Mouse (Mus musculus) cerebellum, adult (tissue): ENCODE results near the gene Plod3.

Experiments used
- ATAC-seq: cut with Nextera tagmentation; 2 replicates; pipeline ENCODE4 v1.9.2; 2017; ENCODE audit warnings: mild to moderate bottlenecking, moderate library complexity, mixed read lengths; ENCODE audit not compliant: insufficient number of reproducible peaks, low FRiP score, low TSS enrichment

Gene Plod3

DNA sequence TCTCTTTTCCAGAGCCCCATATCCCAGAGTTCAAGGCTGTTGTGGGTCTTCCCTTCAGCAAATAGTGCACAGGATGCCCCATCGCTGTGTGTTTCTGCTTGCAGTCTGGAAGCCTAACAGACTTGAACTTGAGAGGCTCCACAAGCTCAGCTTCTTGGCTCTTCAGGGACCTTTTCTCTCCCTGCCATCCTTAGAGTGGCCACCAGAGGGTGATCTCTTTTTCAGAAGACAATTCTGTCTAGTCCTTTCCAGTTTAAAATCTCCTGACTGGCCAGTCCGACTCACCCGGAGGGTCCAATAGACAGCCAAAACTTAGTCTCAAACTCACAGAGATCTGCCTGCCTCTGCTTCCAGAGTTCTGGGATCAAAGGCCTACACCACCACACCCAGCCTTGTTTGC, 23.2 kb downstream of the Plod3 start:
- no peak for ATAC-seq

GRCm38 (mm10) chr5:137012401-137012950, 25.7 kb downstream of the Plod3 start:
- no peak for ATAC-seq

DNA sequence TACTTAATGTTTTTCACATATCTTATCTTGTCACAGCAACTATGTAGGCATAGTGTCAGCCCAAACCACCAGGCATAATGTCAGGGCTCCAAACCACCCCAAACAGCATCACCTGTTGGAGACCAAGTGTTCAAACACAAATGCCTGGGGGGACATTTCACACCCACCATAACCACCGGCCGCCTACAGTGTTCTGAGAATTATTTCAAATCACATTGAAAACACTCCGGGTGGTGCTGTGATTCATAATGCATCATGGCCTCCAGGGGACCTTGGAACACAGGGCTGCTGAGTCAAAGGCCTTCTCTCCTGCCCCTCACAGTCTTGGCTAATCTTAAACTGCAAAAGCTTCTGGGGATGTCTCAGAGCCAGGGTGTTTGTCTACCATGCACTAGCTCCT, 29.1 kb downstream of the Plod3 start:
- ATAC-seq, result no peak

DNA sequence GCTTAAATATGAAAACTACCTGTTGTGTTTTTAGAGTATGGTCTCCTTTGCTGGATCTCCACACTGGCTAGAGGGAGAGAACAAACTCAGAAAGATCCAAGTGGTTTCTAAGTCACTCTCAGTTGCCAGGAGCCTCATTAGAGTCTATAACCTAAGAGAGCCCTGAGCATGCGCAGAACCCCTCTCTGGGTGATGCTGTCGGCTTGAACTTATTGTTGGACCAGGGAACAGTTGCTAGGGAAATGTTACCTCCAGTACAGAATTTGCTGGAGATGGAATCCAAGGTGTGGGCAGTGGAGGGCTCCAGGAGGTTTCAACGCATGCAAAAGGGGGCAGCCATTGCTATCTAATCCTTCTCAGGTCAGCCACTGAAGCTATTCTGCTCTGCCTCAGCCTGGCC, 37.5 kb downstream of the Plod3 start:
- no peak for ATAC-seq

DNA sequence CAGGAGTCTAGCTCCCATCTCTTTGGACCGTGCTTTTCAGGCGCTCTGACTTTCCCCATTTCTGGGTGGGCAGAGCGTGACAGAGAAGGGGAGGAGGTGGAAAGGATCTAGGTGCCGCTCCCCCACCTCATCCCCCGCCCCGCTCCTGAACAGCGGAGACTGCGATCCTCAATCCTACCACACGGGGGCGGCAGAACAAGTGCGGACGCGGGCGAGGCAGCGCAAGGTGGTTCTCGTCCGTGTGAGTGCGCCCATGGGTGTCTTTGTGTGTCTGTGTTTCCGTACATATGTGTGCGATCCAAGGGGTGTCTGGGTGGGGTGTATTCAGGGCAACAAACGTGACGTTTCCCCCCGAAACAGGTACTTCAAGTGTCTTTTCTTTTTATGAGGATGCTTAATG, 38.3 kb downstream of the Plod3 start:
- peak; percentile 49; the same call in 1 of the 2 replicates for ATAC-seq

DNA sequence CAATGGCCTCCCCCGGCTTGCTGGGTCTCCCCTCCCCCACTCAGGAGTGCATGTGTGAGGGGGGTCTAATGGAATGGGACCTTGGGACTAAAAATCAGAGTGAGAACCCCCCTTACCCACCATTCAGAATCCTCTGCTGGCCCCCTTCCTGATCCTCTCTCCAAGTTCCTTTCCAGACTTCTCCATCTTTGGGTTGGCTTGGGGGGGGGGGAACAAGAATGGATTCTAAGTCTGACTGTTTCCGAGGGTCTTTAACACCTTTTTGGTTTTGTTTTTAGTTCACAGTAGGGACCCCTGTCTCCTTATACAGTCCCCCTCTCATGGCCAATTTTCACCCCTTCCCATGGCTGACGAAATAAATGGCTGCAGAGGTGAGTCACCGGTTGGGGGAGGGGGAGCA, 39.3 kb downstream of the Plod3 start, which contains the start of gene Vgf:
Gene Vgf, plus strand, starts transcription at position 301 of the 400 bp plus-strand sequence.
- ATAC-seq, result no peak

- no peak for ATAC-seq
Measured at GRCm38 (mm10) chr5:137028561-137029272, 41.9 kb downstream of the Plod3 start.

- ATAC-seq, result no peak
Measured at GRCm38 (mm10) chr5:137029273-137029585, 42.4 kb downstream of the Plod3 start.

GRCm38 (mm10) chr5:137029643-137030415, 43.0 kb downstream of the Plod3 start:
- ATAC-seq, result peak; percentile 64; the same call in 1 of the 2 replicates

GRCm38 (mm10) chr5:137030416-137030810, 43.6 kb downstream of the Plod3 start:
- peak; percentile 36; the same call in 1 of the 2 replicates for ATAC-seq

GRCm38 (mm10) chr5:137031076-137032032, 44.5 kb downstream of the Plod3 start:
- ATAC-seq, result no peak

DNA sequence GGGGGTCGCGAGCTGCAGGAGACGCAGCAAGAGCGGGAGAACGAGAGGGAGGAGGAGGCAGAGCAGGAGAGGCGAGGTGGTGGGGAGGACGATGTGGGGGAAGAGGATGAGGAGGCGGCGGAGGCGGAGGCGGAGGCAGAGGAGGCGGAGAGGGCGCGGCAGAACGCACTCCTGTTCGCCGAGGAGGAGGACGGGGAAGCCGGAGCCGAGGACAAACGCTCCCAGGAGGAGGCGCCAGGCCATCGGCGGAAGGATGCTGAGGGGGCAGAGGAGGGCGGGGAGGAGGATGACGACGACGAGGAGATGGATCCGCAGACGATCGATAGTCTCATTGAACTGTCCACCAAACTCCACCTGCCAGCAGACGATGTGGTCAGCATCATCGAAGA, 45.2 kb downstream of the Plod3 start:
- no peak for ATAC-seq

GRCm38 (mm10) chr5:137032641-137033074, 45.8 kb downstream of the Plod3 start:
- peak; percentile 54; the same call in 1 of the 2 replicates for ATAC-seq

GRCm38 (mm10) chr5:137036211-137036610, 49.4 kb downstream of the Plod3 start:
- ATAC-seq, result no peak

GRCm38 (mm10) chr5:137039453-137039852, 52.6 kb downstream of the Plod3 start:
- no peak for ATAC-seq

GRCm38 (mm10) chr5:137041442-137041841, 54.6 kb downstream of the Plod3 start:
- no peak for ATAC-seq

GRCm38 (mm10) chr5:137043997-137044396, 57.2 kb downstream of the Plod3 start:
- ATAC-seq, result no peak

DNA sequence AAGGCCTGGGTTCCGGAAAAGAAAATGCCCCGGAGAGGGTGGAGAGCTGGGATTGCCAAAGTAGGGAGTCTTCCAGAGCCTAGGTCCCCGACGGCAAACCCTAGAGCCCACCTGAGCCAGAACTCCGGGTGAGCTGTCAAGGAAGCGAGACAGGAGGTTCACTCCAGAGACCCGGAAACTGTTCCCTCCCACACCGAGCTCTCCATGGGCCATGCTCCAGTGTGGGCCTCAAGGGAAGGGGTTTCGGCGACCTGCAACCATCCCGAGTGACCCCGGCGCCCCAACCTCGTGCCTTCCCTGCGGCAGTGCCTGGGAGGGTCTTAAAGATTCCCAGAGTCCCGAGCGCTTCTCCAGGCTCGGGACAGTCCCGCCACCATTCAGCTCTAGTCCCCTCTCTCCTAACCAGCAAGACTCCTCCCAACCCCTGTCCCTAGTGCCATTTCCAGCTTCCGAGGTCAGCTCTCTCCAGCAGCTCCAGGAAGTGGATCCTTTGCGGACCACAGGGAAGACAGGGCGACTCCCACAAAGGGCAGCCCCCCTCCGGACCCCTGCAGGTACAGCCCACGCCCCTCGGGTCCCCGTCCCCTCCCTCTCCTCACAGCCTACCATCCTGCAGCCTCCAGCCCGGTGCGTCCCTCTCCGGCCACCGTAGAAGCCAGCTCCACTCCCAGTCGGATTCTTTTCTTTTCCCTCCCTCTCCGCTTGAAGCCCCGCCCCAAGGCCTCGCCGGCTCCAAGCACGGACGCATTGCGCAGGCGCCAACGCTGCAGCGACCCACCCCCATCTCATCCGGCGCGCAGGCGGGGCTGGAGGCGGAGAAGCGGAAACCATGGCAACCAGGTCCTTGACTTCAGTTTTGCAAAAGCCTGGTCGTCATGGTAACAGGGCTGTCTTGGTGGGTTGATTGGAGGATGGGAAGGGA, 58.8 kb downstream of the Plod3 start, which contains the start of gene Ap1s1:
Gene Ap1s1, minus strand, starts transcription at position 734 of the 922 bp plus-strand sequence.
- peak; percentile 88 for ATAC-seq
